Mouse (Mus musculus) lung, embryonic 16.5 days (tissue): ENCODE results near the gene Siah1a. TPM values are rescaled to one million over a fixed set of nuclear protein-coding genes. Genes with fewer than 3 reads are reported as not detected.
A peak's percentile ranks its signal among the peaks of the same experiment; 100 is the strongest.

ENCODE experiments used
- ATAC-seq: fragments of 200-750 bp; cut with Nextera tagmentation; 2 replicates; pipeline ENCODE4 v1.8.0; 2017; ENCODE audit warnings: low read depth, mild to moderate bottlenecking, moderate library complexity
- H3K27ac ChIP-seq: fragments of 300-500 bp; sonication (generic); 2 replicates; pipeline ENCODE4 v1.5.1; 2014; ENCODE audit warnings: mild to moderate bottlenecking, control low read depth, low read length
- H3K27me3 ChIP-seq: fragments of 300-500 bp; sonication (generic); 2 replicates; pipeline ENCODE4 v1.6.1; 2014; ENCODE audit warnings: low read depth, low read length, mixed read lengths; ENCODE audit not compliant: control insufficient read depth, insufficient read depth
- H3K36me3 ChIP-seq: fragments of 300-500 bp; sonication (generic); 2 replicates; pipeline ENCODE4 v1.6.1; 2014; ENCODE audit warnings: low read length; ENCODE audit not compliant: control insufficient read depth, insufficient read depth
- H3K4me1 ChIP-seq: fragments of 300-500 bp; sonication (generic); replicated peaks from 2 replicates; pipeline ENCODE4 v1.6.1; 2014; ENCODE audit warnings: low read length, mixed read lengths; ENCODE audit not compliant: control insufficient read depth, insufficient read depth
- H3K4me2 ChIP-seq: fragments of 300-500 bp; sonication (generic); 2 replicates; pipeline ENCODE4 v1.6.1; 2014; ENCODE audit warnings: low read depth, low read length, control low read depth
- H3K4me3 ChIP-seq: fragments of 300-500 bp; sonication (generic); 2 replicates; pipeline ENCODE4 v1.5.1; 2014; ENCODE audit warnings: mild to moderate bottlenecking, low read length, control low read depth
- H3K9ac ChIP-seq: fragments of 300-500 bp; sonication (generic); 2 replicates; pipeline ENCODE4 v1.6.1; 2014; ENCODE audit warnings: low read length, control low read depth
- H3K9me3 ChIP-seq: fragments of 300-500 bp; sonication (generic); 2 replicates; pipeline ENCODE4 v1.6.1; 2016; ENCODE audit warnings: low read length; ENCODE audit not compliant: control insufficient read depth
- WGBS: fragments of 180-500 bp; shearing (Covaris S2); extraction: QIAGEN DNeasy Blood & Tissue Kit; methylation state at CpG from one replicate; pipeline ENCODE4 v1.1.7; 2014; 5-methylcytosine and 5-hydroxymethylcytosine counted together
- polyA plus RNA-seq: library from polyadenylated mRNA; unstranded; fragments of >200 nt; fragmentation: Nextera tagmentation; extraction: Ambion mirVana; gene quantifications from 2 replicates; pipeline ENCODE4 v1.2.1, GENCODE M21; 2015

The Siah1a gene
- polyA plus RNA-seq, 1 experiment from 2014 or later = 39.5 TPM

DNA sequence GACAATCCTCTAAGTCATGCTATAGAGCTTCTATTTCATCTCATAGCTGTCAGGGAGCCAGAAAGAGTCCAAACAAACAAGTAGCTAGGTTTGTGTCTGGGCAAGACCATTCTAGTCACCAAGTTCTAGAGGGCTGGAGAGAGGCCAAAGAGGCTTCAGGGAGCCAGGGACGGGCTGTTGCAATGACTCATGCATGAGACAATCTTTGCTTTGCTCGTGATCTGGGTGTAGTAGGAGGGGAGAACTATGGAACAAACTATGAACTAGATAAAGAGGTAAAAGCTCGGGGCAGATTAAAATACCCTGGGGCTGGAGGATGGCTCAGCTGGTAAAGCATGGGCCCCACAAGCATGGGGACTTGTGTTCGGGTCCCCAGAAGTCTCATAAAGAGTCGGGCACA, 22.8 kb upstream of the Siah1a start:
- H3K36me3 ChIP-seq = no peaks in the 10 kb centered on the region
- H3K9me3 ChIP-seq = no peaks in the 10 kb centered on the region
- WGBS = 46% methylated on average over 5 of the region's 5 CpGs
- no peak overlapping the region for H3K9ac ChIP-seq
- H3K4me3 ChIP-seq = no peak overlapping the region
- H3K27ac ChIP-seq = no peak overlapping the region
- no peak overlapping the region for H3K4me2 ChIP-seq
- H3K4me1 ChIP-seq = no peaks in the 10 kb centered on the region; the same call in 1 of the 2 replicates
- ATAC-seq = peak; percentile 51; the same call in 1 of the 2 replicates
- no peaks in the 10 kb centered on the region for H3K27me3 ChIP-seq

DNA sequence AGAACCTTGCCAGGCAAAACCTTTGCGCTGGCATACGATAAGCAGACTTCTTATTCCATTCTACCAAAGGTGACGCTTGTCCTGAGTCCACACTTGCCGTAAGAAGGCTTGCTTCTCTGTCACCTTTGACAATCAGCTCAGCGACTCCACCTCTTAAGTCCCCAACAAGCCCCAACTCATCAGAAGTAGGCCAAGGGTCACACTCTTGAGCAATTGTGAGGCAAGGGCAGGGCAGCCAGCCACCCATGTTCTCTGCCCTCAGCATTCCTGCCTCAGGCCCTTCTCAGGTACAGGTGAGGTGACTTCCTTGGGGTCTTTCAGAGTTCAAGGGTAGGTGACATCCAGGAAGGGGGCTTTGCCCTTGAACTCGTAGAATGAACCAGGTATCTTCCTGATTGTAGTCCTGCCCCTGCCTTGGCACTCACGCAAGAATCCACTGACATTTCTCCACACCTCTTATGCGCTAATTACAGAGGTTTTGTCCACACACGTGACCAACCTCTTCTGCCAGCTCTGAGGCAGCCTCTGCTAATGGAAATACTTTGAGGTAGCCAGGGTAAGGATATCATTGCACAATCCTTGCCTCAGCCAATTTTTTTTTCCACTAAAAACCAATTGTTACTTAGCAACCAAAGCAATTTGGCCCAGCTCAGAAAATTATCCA, 20.9 kb upstream of the Siah1a start:
- no peaks in the 10 kb centered on the region for H3K9me3 ChIP-seq
- no peak overlapping the region for H3K4me3 ChIP-seq
- ATAC-seq = peak; percentile 73
- H3K9ac ChIP-seq = no peak overlapping the region
- 0 out of 2 replicates have a peak overlapping the region, but pooled peaks have one; percentile 34 for H3K27ac ChIP-seq
- H3K4me1 ChIP-seq = no peaks in the 10 kb centered on the region; the same call in 1 of the 2 replicates
- no peak overlapping the region for H3K4me2 ChIP-seq
- H3K36me3 ChIP-seq = no peaks in the 10 kb centered on the region
- no peaks in the 10 kb centered on the region for H3K27me3 ChIP-seq
- WGBS = 66% methylated on average over 9 of the region's 9 CpGs

DNA sequence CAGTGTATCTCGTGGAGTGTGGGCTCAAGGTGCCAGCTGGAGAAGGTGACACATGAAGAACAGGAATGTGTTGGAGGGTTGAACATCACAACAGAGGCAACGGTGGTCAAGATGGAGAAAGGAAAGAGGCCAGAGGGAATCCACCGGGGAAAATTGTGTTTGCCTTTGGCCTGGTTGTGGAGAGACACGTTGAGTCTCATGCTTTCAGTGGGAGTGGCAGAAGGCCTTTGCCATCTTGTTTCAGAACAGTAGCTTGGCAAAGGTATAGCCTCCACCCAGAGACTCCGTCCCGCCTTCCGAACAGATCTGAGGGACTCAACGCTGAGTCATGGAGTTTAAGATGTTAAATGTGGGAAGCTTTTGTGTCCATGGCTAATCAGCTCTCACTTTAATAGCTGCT, 19.9 kb upstream of the Siah1a start:
- WGBS = 81% methylated on average over 8 of the region's 8 CpGs
- Histone ChIP-seq H3K27ac (no peak overlapping the region), H3K9ac (no peak overlapping the region), H3K4me3 (no peak overlapping the region), H3K4me2 (no peak overlapping the region), H3K36me3 (no peaks in the 10 kb centered on the region), H3K4me1 (peaks cover 3% of the 10 kb centered on the region; the same call in 1 of the 2 replicates), H3K9me3 (no peaks in the 10 kb centered on the region), H3K27me3 (no peaks in the 10 kb centered on the region)
- no peak for ATAC-seq

DNA sequence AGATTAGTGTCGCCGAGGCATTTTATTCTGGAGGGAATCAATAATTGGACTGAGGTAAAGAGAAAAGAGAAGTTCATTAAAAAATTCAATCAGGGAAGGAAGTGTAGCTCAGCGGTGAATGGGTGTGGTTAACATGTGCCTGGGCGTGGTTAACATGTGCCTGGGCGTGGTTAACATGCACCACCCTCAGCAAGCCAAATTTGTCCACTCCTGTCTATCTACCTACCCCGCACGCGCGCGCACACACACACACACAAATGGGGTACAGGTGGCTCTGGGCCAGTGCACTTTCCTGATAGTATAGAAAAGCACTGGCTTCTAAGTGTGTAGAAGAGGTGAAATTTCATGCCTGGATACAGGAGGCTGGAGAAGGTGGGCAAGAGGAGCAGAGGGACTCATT, 19.4 kb upstream of the Siah1a start:
- Histone ChIP-seq H3K9me3 (no peaks in the 10 kb centered on the region), H3K27ac (no peak overlapping the region), H3K36me3 (no peaks in the 10 kb centered on the region), H3K4me3 (no peak overlapping the region), H3K4me2 (no peak overlapping the region), H3K4me1 (peaks cover 3% of the 10 kb centered on the region; the same call in 1 of the 2 replicates), H3K9ac (no peak overlapping the region), H3K27me3 (no peaks in the 10 kb centered on the region)
- ATAC-seq = no peak
- WGBS = 86% methylated on average over 10 of the region's 10 CpGs

DNA sequence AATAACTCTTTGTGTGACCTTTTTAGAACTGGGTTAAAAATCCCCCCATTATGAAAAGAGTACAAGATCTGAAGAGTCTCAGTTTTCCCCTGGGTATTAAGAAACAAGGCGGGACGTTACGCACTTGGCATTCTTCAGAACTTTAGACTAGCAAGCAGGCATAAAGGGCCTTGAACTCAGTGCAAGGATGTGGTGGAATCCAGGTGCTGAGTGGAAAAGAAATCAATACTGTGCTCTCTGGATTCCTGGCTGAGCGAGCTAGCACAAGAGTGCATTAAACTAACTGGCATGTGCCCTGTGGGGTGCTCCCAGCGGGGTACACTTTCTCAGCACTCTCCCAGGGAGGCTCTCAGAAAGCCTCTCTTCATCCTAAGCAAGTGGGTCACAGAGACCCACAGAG, 17.1 kb upstream of the Siah1a start:
- no peaks in the 10 kb centered on the region for H3K36me3 ChIP-seq
- H3K4me3 ChIP-seq = no peak overlapping the region
- H3K4me1 ChIP-seq = peaks cover 11% of the 10 kb centered on the region
- no peak for ATAC-seq
- no peak overlapping the region for H3K9ac ChIP-seq
- no peak overlapping the region for H3K4me2 ChIP-seq
- no peak overlapping the region for H3K27ac ChIP-seq
- no peaks in the 10 kb centered on the region for H3K9me3 ChIP-seq
- no peaks in the 10 kb centered on the region for H3K27me3 ChIP-seq
- 57% methylated on average over 5 of the region's 5 CpGs for WGBS

DNA sequence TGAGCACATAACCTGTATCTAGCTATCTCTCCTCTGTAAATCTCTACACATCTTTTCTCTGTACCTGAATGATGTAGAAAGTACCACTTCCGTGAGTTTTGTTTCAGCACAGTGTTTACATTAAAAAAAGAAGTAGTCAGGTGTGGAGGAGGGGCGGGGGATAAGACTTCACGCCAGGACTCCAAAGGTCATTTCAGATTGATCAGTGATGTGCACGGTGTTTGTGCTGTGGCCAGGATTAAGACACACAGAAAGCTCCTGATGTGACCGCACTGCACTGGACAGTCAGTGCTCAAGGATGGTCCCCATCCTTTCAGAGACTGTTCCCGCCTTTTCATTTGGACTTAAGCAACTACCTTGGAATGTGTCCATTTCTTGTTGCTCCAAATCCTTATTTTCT, 15.0 kb upstream of the Siah1a start:
- Histone ChIP-seq H3K36me3 (no peaks in the 10 kb centered on the region), H3K27me3 (no peaks in the 10 kb centered on the region), H3K27ac (no peak overlapping the region), H3K9ac (no peak overlapping the region), H3K4me1 (peaks cover 13% of the 10 kb centered on the region), H3K4me2 (no peak overlapping the region), H3K9me3 (no peaks in the 10 kb centered on the region), H3K4me3 (no peak overlapping the region)
- no peak for ATAC-seq
- WGBS = 53% methylated on average over 6 of the region's 6 CpGs

DNA sequence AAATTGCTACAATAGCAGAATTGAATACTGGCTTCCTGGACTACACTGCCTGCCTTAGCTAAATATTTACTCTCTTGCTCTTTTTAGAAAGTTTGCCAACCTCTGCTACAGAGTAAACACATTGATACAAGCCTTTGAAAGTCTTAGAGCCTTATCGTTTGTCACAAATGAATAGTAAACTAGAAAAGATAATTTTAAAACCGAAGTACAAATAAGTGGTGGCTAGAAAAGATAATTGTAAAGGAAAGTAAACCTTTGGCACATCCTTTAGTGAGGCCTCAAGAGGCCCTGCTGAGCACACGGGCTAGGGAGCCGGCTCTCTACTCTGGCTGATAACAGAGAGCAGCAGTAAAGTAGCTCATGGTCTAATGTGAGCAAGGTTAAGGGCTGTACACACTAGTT, 13.4 kb upstream of the Siah1a start:
- H3K27ac ChIP-seq = peak overlapping the region; percentile 53
- ATAC-seq = peak; percentile 83
- H3K9ac ChIP-seq = no peak overlapping the region
- H3K36me3 ChIP-seq = no peaks in the 10 kb centered on the region
- H3K9me3 ChIP-seq = no peaks in the 10 kb centered on the region
- WGBS = 5% methylated on average over 4 of the region's 4 CpGs
- no peaks in the 10 kb centered on the region for H3K27me3 ChIP-seq
- no peak overlapping the region for H3K4me2 ChIP-seq
- H3K4me1 ChIP-seq = peaks cover 13% of the 10 kb centered on the region
- no peak overlapping the region for H3K4me3 ChIP-seq

DNA sequence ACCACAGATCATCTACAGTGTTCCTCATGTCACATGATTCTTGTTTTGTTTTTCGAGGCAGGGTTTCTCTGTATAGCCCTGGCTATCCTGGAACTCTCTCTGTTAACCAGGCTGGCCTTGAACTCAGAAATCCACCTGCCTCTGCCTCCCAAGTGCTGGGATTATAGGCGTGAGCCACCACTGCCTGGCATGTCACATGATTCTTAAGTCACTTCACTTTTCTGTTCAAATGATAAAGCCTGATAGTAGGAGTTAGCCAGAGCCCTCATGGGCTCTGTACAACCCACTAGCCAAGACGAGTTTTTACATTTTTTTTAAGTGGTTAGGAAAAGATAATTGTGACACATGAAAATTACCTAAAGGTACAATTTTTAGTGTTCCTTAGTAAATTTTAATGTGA, 12.9 kb upstream of the Siah1a start:
- 46% methylated on average over 3 of the region's 3 CpGs for WGBS
- peak; percentile 26; the same call in 1 of the 2 replicates for ATAC-seq
- Histone ChIP-seq H3K4me1 (peaks cover 13% of the 10 kb centered on the region), H3K9ac (no peak overlapping the region), H3K27ac (peak overlapping the region; percentile 71), H3K9me3 (no peaks in the 10 kb centered on the region), H3K36me3 (no peaks in the 10 kb centered on the region), H3K4me3 (no peak overlapping the region), H3K27me3 (no peaks in the 10 kb centered on the region), H3K4me2 (no peak overlapping the region)

DNA sequence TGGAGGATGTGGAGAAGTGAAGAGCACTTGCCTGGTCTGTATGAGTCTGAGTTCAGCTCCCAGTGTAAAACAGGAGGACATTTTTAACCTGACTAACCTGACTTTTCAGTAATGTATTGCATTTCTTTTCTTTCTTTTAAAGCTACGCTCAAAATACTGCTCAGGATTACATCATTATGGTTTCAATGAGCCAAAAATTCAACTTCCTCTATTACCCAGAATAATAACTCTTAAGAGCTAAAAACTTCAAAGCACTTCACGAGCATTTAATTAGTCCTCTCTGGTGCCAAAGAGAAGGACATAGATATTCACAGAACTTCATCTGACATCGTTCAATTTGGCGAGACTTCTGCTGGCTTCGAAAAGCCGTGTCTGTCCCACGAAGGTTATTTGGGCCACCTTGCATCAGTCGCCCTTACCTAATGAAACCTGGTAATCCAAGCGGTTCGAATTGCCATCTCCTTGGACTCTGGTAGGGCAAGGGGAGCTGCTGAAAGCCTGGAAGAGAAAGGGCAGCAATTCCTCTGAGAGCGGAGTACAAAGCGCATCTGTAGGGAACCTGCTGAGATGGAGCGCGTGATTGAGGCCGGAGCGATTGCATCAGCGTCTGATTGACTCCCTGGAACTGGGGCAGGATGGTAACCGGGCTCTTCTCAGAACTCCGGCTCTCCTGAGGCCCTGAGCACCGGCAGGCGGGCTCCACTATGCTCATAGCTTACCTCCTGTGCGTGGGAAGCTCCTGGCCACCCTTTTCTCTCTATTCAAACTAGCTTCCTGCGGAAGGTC, 11.4 kb upstream of the Siah1a start:
- Histone ChIP-seq H3K9ac (no peak overlapping the region), H3K9me3 (no peaks in the 10 kb centered on the region), H3K4me2 (no peak overlapping the region; the same call in 1 of the 2 replicates), H3K4me3 (no peak overlapping the region), H3K36me3 (no peaks in the 10 kb centered on the region), H3K27me3 (no peaks in the 10 kb centered on the region), H3K4me1 (peaks cover 13% of the 10 kb centered on the region), H3K27ac (no peak overlapping the region)
- 30% methylated on average over 23 of the region's 23 CpGs for WGBS
- ATAC-seq = no peak
